Mouse (Mus musculus): ENCODE results near the gene Kcnj8. TPM values are rescaled to one million over a fixed set of nuclear protein-coding genes. Genes with fewer than 3 reads are reported as not detected.
"Not testable (repeated sequence)": the region's sequence is repeated elsewhere in the genome, so short reads cannot be mapped to it uniquely, and the experiment has no call there.

Kcnj8 gene
- total RNA-seq, 2 experiments from 2014 or later: 4.1 to 5.4 TPM

DNA sequence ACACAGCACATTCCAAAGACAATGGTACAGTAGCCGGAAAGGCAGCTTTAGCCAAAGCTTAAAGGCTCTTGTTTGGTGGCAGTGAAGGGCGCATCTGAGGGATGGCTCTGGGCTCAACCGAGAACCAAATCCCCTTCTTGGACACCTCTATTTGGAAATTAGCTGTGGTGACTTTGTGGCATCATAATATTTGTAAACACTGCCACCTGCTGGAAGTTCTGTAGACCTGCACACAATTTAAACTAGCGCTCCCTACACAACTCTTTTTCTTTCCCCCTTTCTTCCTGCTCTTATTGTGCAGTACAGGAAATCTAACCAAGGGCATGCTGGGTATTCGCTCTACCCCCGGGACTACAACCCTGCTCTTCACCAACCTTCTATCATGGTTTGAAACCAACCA, 52.3 kb downstream of the Kcnj8 start:
- DNase-seq (ENCODE audit: extremely low spot score in 1 of 2, low spot score in 2 of 2): no peak
- intact Hi-C loops (cut with DNase I): no loop called here

DNA sequence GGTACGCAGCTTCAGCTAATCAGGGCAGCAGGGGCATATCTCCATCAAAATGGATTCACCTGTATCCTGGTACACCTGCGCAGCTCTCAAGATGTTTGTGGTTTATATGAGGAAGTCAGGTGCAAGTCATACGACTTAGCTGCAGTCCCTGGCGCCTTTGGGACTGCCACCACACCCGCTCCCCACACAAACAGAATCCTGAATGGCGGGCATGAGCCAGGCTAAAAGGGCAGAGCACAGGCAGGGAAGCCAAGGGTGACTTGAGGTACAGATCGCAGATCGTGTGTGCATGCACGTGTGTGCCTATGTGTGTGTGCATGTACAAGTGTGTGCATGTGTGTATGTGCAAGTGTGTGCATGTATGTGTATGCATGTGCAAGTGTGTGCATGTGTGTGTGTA, 56.0 kb downstream of the Kcnj8 start:
- intact Hi-C loops (cut with DNase I); DNase-seq (ENCODE audit: extremely low spot score in 1 of 2, low spot score in 2 of 2): not testable (repeated sequence)

DNA sequence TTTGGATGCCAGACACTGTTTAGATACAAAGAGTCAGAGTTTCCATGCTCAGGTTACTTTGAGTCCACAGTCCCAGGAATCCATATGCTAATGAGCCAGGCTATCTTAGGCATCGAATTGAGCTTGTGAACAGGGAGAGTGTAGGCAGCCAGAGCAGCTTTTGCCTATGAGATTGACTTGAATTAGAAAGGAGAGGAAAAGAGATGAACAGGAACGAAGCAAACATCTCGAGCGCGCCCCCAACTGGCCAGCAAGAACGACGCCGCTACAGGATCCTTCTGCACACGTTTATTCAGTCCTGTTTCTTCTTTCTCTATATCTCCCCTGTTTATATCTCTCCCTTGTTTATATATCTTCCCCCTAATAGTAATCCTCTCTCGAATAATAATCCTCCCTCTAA, 56.5 kb downstream of the Kcnj8 start:
- peak; percentile 57 to 73 for DNase-seq (ENCODE audit: extremely low spot score in 1 of 2, low spot score in 2 of 2)
- intact Hi-C loops (cut with DNase I): no loop called here

Other genes starting within 250 kb of the Kcnj8 start
- gene Slco1a5, start 248.6 kb downstream of the Kcnj8 start, total RNA-seq (2021): under 1 TPM; 0.14 to 0.24 TPM
- 10 to 100 TPM; 13.1 to 14.7 TPM for gene Pyroxd1, start 226.0 kb downstream of the Kcnj8 start, total RNA-seq (2021)
- gene Recql, start 184.5 kb downstream of the Kcnj8 start, total RNA-seq (2021): 10 to 100 TPM; 21.6 to 21.9 TPM
- 10 to 100 TPM; 32.7 to 33.5 TPM for gene Golt1b, start 184.4 kb downstream of the Kcnj8 start, total RNA-seq (2021)
- gene Spx, start 158.2 kb downstream of the Kcnj8 start, total RNA-seq (2021): 1 to 10 TPM; 1.1 to 1.3 TPM
- not detected for gene Gys2, start 98.5 kb downstream of the Kcnj8 start, total RNA-seq (2021)
- 100 to 1,000 TPM; 466 to 479 TPM for gene Ldhb, start 63.7 kb downstream of the Kcnj8 start, total RNA-seq (2021)
- gene Abcc9, start 130.7 kb upstream of the Kcnj8 start, total RNA-seq (2021): 1 to 10 TPM; 8.2 TPM
- gene Cmas, start 185.1 kb upstream of the Kcnj8 start, total RNA-seq (2021): 100 to 1,000 TPM; 141 to 143 TPM
- gene Sult6b2, start 232.9 kb upstream of the Kcnj8 start, total RNA-seq (2021): under 1 TPM; 0.16 to 0.19 TPM

All from left cerebral cortex, postnatal 10 days (tissue).